Mouse (Mus musculus) B cell, adult (primary cell): ENCODE measurements around the gene Ybx3. TPM values are rescaled to one million over a fixed set of nuclear protein-coding genes. Genes with fewer than 3 reads are reported as not detected.

ENCODE experiments used
- total RNA-seq: library from RNA; stranded (reverse); gene quantifications from 4 replicates; pipeline ENCODE4 v1.2.4, GENCODE M21; 2023; ENCODE audit not compliant: inconsistent age

Gene Ybx3
- total RNA-seq: 71.9 to 85.2 TPM (median 76.6 TPM) in 4 replicates

GRCm38 (mm10) chr6:131388040-131389021, at the start of gene Ybx3:
Gene Ybx3 (minus strand): TSS chr6:131388476.

GRCm38 (mm10) chr6:131353352-131353919, 34.8 kb downstream of the Ybx3 start, which contains the start of gene Styk1:
Gene Styk1 (minus strand): TSS chr6:131353597.

Other genes with a start within 250 kb of the Ybx3 start
- 0.33 to 0.63 TPM in 2 of 4 replicates, not detected in the others for gene Klra2, start 141.1 kb downstream of the Ybx3 start, total RNA-seq
- 15.7 to 19.8 TPM (median 16.5 TPM) in 4 replicates for gene Magohb, start 95.2 kb downstream of the Ybx3 start, total RNA-seq
- gene Styk1, start 34.9 kb downstream of the Ybx3 start, total RNA-seq: not detected in 4 replicates
- not detected in 4 replicates for gene 5430401F13Rik, start 97.9 kb upstream of the Ybx3 start, total RNA-seq
- gene Gm6619, start 97.9 kb upstream of the Ybx3 start, total RNA-seq: not detected in 4 replicates
- not detected in 4 replicates for gene Tas2r130, start 242.4 kb upstream of the Ybx3 start, total RNA-seq